ENCODE assay signal across 8 mouse cellular contexts in the genomic region with DNA sequence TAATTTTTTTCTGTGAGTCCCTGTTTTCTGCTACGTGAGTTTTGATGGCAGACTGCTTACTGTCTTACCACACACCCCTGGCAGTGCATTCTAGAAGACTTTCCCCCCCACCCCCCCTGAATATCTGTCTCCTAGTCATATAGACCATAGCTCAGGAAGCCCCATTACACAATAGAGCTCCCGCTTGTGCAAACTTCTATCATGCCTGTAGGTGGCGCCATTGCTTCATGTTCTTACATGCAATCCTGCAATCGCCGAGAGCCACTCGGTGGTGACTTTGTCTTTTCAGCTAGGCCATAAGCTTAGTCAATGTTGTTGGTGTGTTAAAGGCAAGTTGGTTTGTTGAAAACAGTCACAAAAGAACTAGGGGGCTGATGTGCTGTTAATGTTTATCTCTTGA. TPM values are rescaled to one million over a fixed set of nuclear protein-coding genes. Genes with fewer than 3 reads are reported as not detected.
DNase-seq lines count a peak whose midpoint lies in the region; ATAC-seq lines count a peak whose summit lies in the region.

No protein-coding gene starts in this region.

- ATAC-seq in heart, embryonic 11.5 days (replicated peaks; ENCODE audit: insufficient number of reproducible peaks, low FRiP score, low TSS enrichment): no peak
- no peak for ATAC-seq in limb, embryonic 11.5 days (ENCODE audit: insufficient number of reproducible peaks, low FRiP score, low TSS enrichment, low read depth)
- 0 out of 2 replicates have a peak, but pooled peaks have one; percentile 53 for ATAC-seq in stomach, embryonic 15.5 days (ENCODE audit: insufficient read depth, low FRiP score, low read depth)

- no peak overlapping the region for H3K4me3 ChIP-seq in heart, embryonic 11.5 days (ENCODE audit: low read depth, low read length)
- no peak overlapping the region for H3K4me3 ChIP-seq in limb, embryonic 11.5 days (ENCODE audit: low read depth, low read length)
- H3K4me3 ChIP-seq in stomach, embryonic 15.5 days (replicated peaks): no peak overlapping the region

- no peak overlapping the region for H3K27ac ChIP-seq in heart, embryonic 11.5 days (ENCODE audit: low read depth, low read length)
- H3K27ac ChIP-seq in limb, embryonic 11.5 days (replicated peaks; ENCODE audit: low read depth, low read length): no peak overlapping the region
- H3K27ac ChIP-seq in stomach, embryonic 15.5 days: no peak overlapping the region

- DNase-seq in heart, adult 11 months: peak; percentile 92
- peak; percentile 91 to 93 for DNase-seq in cerebellum, postnatal 10 days
- DNase-seq in frontal cortex, postnatal 25 days (ENCODE audit: low spot score in 2 of 2): peak; percentile 65 to 67
- DNase-seq in kidney, adult 18-20 months: peak; percentile 78
- peak; percentile 89 for DNase-seq in limb, embryonic 11.5 days (ENCODE audit: low spot score)
- DNase-seq in neural tube, embryonic 10.5 days (ENCODE audit: extremely low spot score, low spot score): peak; percentile 81

- no peaks in the 10 kb centered on the region for H3K27me3 ChIP-seq in heart, embryonic 11.5 days (ENCODE audit: control insufficient read depth, insufficient read depth, low read length)
- no peaks in the 10 kb centered on the region for H3K27me3 ChIP-seq in limb, embryonic 11.5 days (ENCODE audit: control insufficient read depth, insufficient read depth, low read length)
- no peaks in the 10 kb centered on the region for H3K27me3 ChIP-seq in stomach, embryonic 15.5 days (replicated peaks)

- 3% methylated on average over 6 of the region's 6 CpGs for WGBS in heart, embryonic 11.5 days (ENCODE audit: insufficient replicate concordance)
- 3% methylated on average over 6 of the region's 6 CpGs for WGBS in limb, embryonic 11.5 days
- WGBS in stomach, embryonic 15.5 days: 3% methylated on average over 6 of the region's 6 CpGs

- no peak overlapping the region for H3K4me2 ChIP-seq in heart, embryonic 11.5 days
- no peak overlapping the region for H3K4me2 ChIP-seq in limb, embryonic 11.5 days (ENCODE audit: low read depth, severe bottlenecking)
- no peak overlapping the region for H3K4me2 ChIP-seq in stomach, embryonic 15.5 days

- H3K4me1 ChIP-seq in heart, embryonic 11.5 days (ENCODE audit: control insufficient read depth, insufficient read depth, low read length): no peaks in the 10 kb centered on the region
- no peaks in the 10 kb centered on the region for H3K4me1 ChIP-seq in limb, embryonic 11.5 days (ENCODE audit: control insufficient read depth, insufficient read depth, low read length)
- no peaks in the 10 kb centered on the region for H3K4me1 ChIP-seq in stomach, embryonic 15.5 days

- H3K9ac ChIP-seq in heart, embryonic 11.5 days (ENCODE audit: low read depth, low read length): no peak overlapping the region
- H3K9ac ChIP-seq in limb, embryonic 11.5 days (ENCODE audit: low read length): no peak overlapping the region
- H3K9ac ChIP-seq in stomach, embryonic 15.5 days: no peak overlapping the region

- H3K9me3 ChIP-seq in heart, embryonic 11.5 days (replicated peaks; ENCODE audit: control insufficient read depth, low read length): no peaks in the 10 kb centered on the region
- H3K9me3 ChIP-seq in limb, embryonic 11.5 days (ENCODE audit: control insufficient read depth, low read length): no peaks in the 10 kb centered on the region
- no peaks in the 10 kb centered on the region for H3K9me3 ChIP-seq in stomach, embryonic 15.5 days

- H3K36me3 ChIP-seq in heart, embryonic 11.5 days (ENCODE audit: control insufficient read depth, insufficient read depth, low read length): no peaks in the 10 kb centered on the region
- H3K36me3 ChIP-seq in limb, embryonic 11.5 days (ENCODE audit: control insufficient read depth, insufficient read depth, low read length): no peaks in the 10 kb centered on the region
- no peaks in the 10 kb centered on the region for H3K36me3 ChIP-seq in stomach, embryonic 15.5 days

RNA-seq across cellular contexts. Expression of a gene that starts 10.9 kb away (rescaled TPM):
- polyA plus RNA-seq in heart, embryonic 11.5 days (2014; fragmentation: Nextera tagmentation; extraction: Ambion mirVana): not detected in 2 replicates
- 0.06 and 0.12 TPM in 2 replicates for polyA plus RNA-seq in limb, embryonic 11.5 days (2014; fragmentation: Nextera tagmentation; extraction: Ambion mirVana)
- 0.03 and 0.12 TPM in 2 replicates for polyA plus RNA-seq in stomach, embryonic 15.5 days (2015; fragmentation: Nextera tagmentation; extraction: Ambion mirVana)

RNA-seq across cellular contexts. Expression of a gene that starts 26.6 kb away (rescaled TPM):
- polyA plus RNA-seq in heart, embryonic 11.5 days (2014; fragmentation: Nextera tagmentation; extraction: Ambion mirVana): 3.2 and 4.8 TPM in 2 replicates
- 0.88 and 1.7 TPM in 2 replicates for polyA plus RNA-seq in limb, embryonic 11.5 days (2014; fragmentation: Nextera tagmentation; extraction: Ambion mirVana)
- 1.2 and 1.5 TPM in 2 replicates for polyA plus RNA-seq in stomach, embryonic 15.5 days (2015; fragmentation: Nextera tagmentation; extraction: Ambion mirVana)
